Mouse (Mus musculus) ovary, postnatal 36 days (tissue): Measurements from ENCODE around the gene Tex44.
"Not testable (repeated sequence)": the region's sequence is repeated elsewhere in the genome, so short reads cannot be mapped to it uniquely, and the experiment has no call there.

Experiments
- DNase-seq: peaks from one replicate; pipeline ENCODE4 v3.0.0; 2022; ENCODE audit warnings: low spot score, mixed read lengths

Gene Tex44

GRCm38 (mm10) chr1:86447596-86448171 lies 21.6 kb downstream of the Tex44 start:
- no peak for DNase-seq

GRCm38 (mm10) chr1:86448272-86448671 lies 22.1 kb downstream of the Tex44 start:
- no peak for DNase-seq

- DNase-seq: no peak
Measured at GRCm38 (mm10) chr1:86449966-86450365, 23.8 kb downstream of the Tex44 start.

GRCm38 (mm10) chr1:86452713-86453112 lies 26.6 kb downstream of the Tex44 start:
- no peak for DNase-seq

- DNase-seq: no peak
Measured at GRCm38 (mm10) chr1:86456892-86457581, 30.9 kb downstream of the Tex44 start.

- no peak for DNase-seq
Measured at GRCm38 (mm10) chr1:86459371-86459770, 33.2 kb downstream of the Tex44 start.

GRCm38 (mm10) chr1:86464223-86464874 lies 38.2 kb downstream of the Tex44 start:
- DNase-seq: no peak

GRCm38 (mm10) chr1:86464875-86465224 lies 38.7 kb downstream of the Tex44 start:
- DNase-seq: no peak

- DNase-seq: no peak
Measured at GRCm38 (mm10) chr1:86467416-86467815, 41.3 kb downstream of the Tex44 start.

GRCm38 (mm10) chr1:86469876-86470275 lies 43.7 kb downstream of the Tex44 start:
- DNase-seq: no peak

GRCm38 (mm10) chr1:86470519-86471181 lies 44.5 kb downstream of the Tex44 start:
- DNase-seq: peak; percentile 54

GRCm38 (mm10) chr1:86471504-86471961 lies 45.4 kb downstream of the Tex44 start:
- DNase-seq: not testable (repeated sequence)

GRCm38 (mm10) chr1:86472197-86472952 lies 46.2 kb downstream of the Tex44 start:
- DNase-seq: peak; percentile 80

- no peak for DNase-seq
Measured at GRCm38 (mm10) chr1:86473109-86473760, 47.1 kb downstream of the Tex44 start.
